Mouse (Mus musculus): ENCODE measurements around the gene Amy2a5. TPM values are rescaled to one million over a fixed set of nuclear protein-coding genes. Genes with fewer than 3 reads are reported as not detected.
"Not testable (repeated sequence)": the region's sequence is repeated elsewhere in the genome, so short reads cannot be mapped to it uniquely, and the experiment has no call there.

Amy2a5 gene
- polyA plus RNA-seq (2016; fragmentation: Nextera tagmentation; extraction: Ambion mirVana), result not detected in 2 replicates

- not testable (repeated sequence) for H3K27ac ChIP-seq (replicated peaks); H3K27me3 ChIP-seq (replicated peaks; ENCODE audit: low read depth, poor library complexity, severe bottlenecking); H3K4me3 ChIP-seq; H3K9me3 ChIP-seq; DNase-seq (ENCODE audit: low spot score); H3K36me3 ChIP-seq (replicated peaks); H3K4me1 ChIP-seq
- WGBS, result no CpG with 5 or more reads among the region's 4 CpGs
Measured at GRCm38 (mm10) chr3:113258737-113259136, at the start of gene Amy2a5. TSS of gene Amy2a5 (minus strand) at chr3:113258837.

GRCm38 (mm10) chr3:113291349-113291748 lies 32.7 kb upstream of the Amy2a5 start, which contains the start of gene Amy2a4:
TSS of gene Amy2a4 (minus strand) at chr3:113291449.
- H3K4me3 ChIP-seq; DNase-seq (ENCODE audit: low spot score); H3K4me1 ChIP-seq; H3K36me3 ChIP-seq (replicated peaks); H3K27ac ChIP-seq (replicated peaks); H3K9me3 ChIP-seq; H3K27me3 ChIP-seq (replicated peaks; ENCODE audit: low read depth, poor library complexity, severe bottlenecking): not testable (repeated sequence)
- no CpG with 5 or more reads among the region's 4 CpGs for WGBS

- not testable (repeated sequence) for DNase-seq (ENCODE audit: low spot score); H3K36me3 ChIP-seq (replicated peaks); H3K4me3 ChIP-seq; H3K9me3 ChIP-seq; H3K4me1 ChIP-seq; H3K27me3 ChIP-seq (replicated peaks; ENCODE audit: low read depth, poor library complexity, severe bottlenecking); H3K27ac ChIP-seq (replicated peaks)
Measured at GRCm38 (mm10) chr3:113280285-113280684, 21.6 kb upstream of the Amy2a5 start.

GRCm38 (mm10) chr3:113279586-113279985 lies 20.9 kb upstream of the Amy2a5 start:
- H3K4me3 ChIP-seq; H3K27ac ChIP-seq (replicated peaks); H3K36me3 ChIP-seq (replicated peaks); DNase-seq (ENCODE audit: low spot score); H3K27me3 ChIP-seq (replicated peaks; ENCODE audit: low read depth, poor library complexity, severe bottlenecking); H3K4me1 ChIP-seq; H3K9me3 ChIP-seq: not testable (repeated sequence)

- Histone ChIP-seq H3K27me3 (replicated peaks; ENCODE audit: low read depth, poor library complexity, severe bottlenecking) (no peaks in the 10 kb centered on the region), H3K4me3 (no peak overlapping the region), H3K27ac (replicated peaks) (no peak overlapping the region), H3K36me3 (replicated peaks) (no peaks in the 10 kb centered on the region), H3K9me3 (0 out of 2 replicates have a peak, but pooled peaks cover 3% of the 10 kb centered on the region), H3K4me1 (no peaks in the 10 kb centered on the region)
- DNase-seq (ENCODE audit: low spot score), result no peak
- WGBS, result 93% methylated on average over 1 of the region's 1 CpGs
Measured at GRCm38 (mm10) chr3:113227115-113227514, 31.5 kb downstream of the Amy2a5 start.

Other genes with a start within 250 kb of the Amy2a5 start
- not detected in 2 replicates for gene Amy2a4, start 32.6 kb upstream of the Amy2a5 start, polyA plus RNA-seq (2016; fragmentation: Nextera tagmentation; extraction: Ambion mirVana)
- not detected in 2 replicates for gene Amy2a3, start 65.2 kb upstream of the Amy2a5 start, polyA plus RNA-seq (2016; fragmentation: Nextera tagmentation; extraction: Ambion mirVana)
- not detected in 2 replicates for gene Amy2a2, start 97.8 kb upstream of the Amy2a5 start, polyA plus RNA-seq (2016; fragmentation: Nextera tagmentation; extraction: Ambion mirVana)

Measured in embryonic facial prominence, embryonic 10.5 days (tissue).